Mouse (Mus musculus) G1E (cell line): ENCODE results near the gene Map3k6.

ENCODE experiments used
- CTCF ChIP-seq: IDR thresholded peaks from 2 replicates; pipeline ENCODE4 v1.5.1; 2012; ENCODE audit warnings: low read depth, low read length, inconsistent platforms, mixed read lengths
- GATA1 ChIP-seq: IDR thresholded peaks from 2 replicates; pipeline ENCODE4 v1.6.1; 2012; ENCODE audit warnings: borderline replicate concordance, low read length, inconsistent platforms, mixed read lengths
- POLR2AphosphoS5 ChIP-seq: IDR thresholded peaks from 2 replicates; pipeline ENCODE4 v1.6.1; 2012; ENCODE audit warnings: low read depth, low read length, inconsistent platforms; ENCODE audit not compliant: insufficient replicate concordance

- TF ChIP-seq CTCF = no peak
- TF ChIP-seq GATA1 = no peak
- TF ChIP-seq POLR2AphosphoS5 = no peak
These were observed 45.3 kb downstream of the Map3k6 start for GRCm38 (mm10) chr4:133285950-133286349.
